In the genomic region with DNA sequence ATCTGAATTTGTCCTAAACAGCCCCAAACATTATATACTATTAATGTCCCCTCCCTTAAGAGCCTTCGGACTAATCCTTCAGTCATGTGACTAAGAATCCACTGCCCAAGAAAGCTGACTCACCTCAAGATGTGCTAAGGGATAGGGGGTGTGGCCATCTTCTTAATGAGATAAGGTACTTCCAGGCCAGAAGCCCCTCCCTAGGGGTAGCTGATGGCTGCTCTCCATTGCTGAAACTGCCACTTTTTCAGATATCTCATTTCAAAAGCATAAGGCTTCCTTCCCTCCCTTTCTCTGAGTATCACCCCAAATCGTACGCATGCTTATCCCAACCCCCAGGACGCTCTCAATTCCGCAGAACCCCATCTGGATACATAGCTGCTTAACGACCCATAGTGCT, we compare ENCODE assay signal across 9 mouse cellular contexts. TPM values are rescaled to one million over a fixed set of nuclear protein-coding genes. Genes with fewer than 3 reads are reported as not detected.
DNase-seq lines count a peak whose midpoint lies in the region; ATAC-seq and TF ChIP-seq lines count a peak whose summit lies in the region.
"Had no signal": no experiment of that assay in that cellular context is flagged by ENCODE, and none has a peak within 500 bp of the region (broad histone marks: within the 10 kb centered on the region; RNA-seq: fewer than 3 reads in every experiment).

No protein-coding gene starts in this region.

- WGBS in heart, embryonic 13.5 days, result 73% methylated on average over 6 of the region's 6 CpGs
- WGBS in hindbrain, embryonic 12.5 days, result 88% methylated on average over 6 of the region's 6 CpGs
- WGBS in liver, embryonic 16.5 days (ENCODE audit: insufficient replicate concordance), result 26% methylated on average over 6 of the region's 6 CpGs

- DNase-seq in heart, postnatal 14 days, result no peak
- DNase-seq in G1E (ENCODE audit: low spot score), result peak; percentile 67
- no peak for DNase-seq in left cerebral cortex, adult 9 months (ENCODE audit: low spot score in 2 of 2)
- DNase-seq in adrenal gland, postnatal 4 days (ENCODE audit: low spot score in 2 of 2), result no peak
- no peak for DNase-seq in layer of hippocampus, adult 18-20 months (ENCODE audit: low spot score in 2 of 2)

- ATAC-seq in heart, embryonic 13.5 days (ENCODE audit: extremely low read depth, insufficient number of reproducible peaks, low FRiP score, low TSS enrichment), result peak; percentile 57; the same call in 1 of the 2 replicates
- peak; percentile 67 for ATAC-seq in G1E (ENCODE audit: extremely low read depth, insufficient number of reproducible peaks, low FRiP score, poor library complexity, severe bottlenecking)
- no peak for ATAC-seq in hindbrain, embryonic 12.5 days (ENCODE audit: low FRiP score)
- ATAC-seq in liver, embryonic 16.5 days (ENCODE audit: low read depth), result peak; percentile 84

- H3K9ac ChIP-seq in heart, embryonic 13.5 days, result peak overlapping the region; percentile 95
- H3K9ac ChIP-seq in hindbrain, embryonic 12.5 days, result no peak overlapping the region
- peak overlapping the region; percentile 86 for H3K9ac ChIP-seq in liver, embryonic 16.5 days (ENCODE audit: low read depth, low read length)

- H3K4me3 ChIP-seq in heart, embryonic 13.5 days, result peak overlapping the region; percentile 90
- peak overlapping the region; percentile 85 for H3K4me3 ChIP-seq in G1E (ENCODE audit: low read depth, low read length)
- 0 out of 2 replicates have a peak overlapping the region, but pooled peaks have one; percentile 61 for H3K4me3 ChIP-seq in hindbrain, embryonic 12.5 days
- peak overlapping the region; percentile 75 for H3K4me3 ChIP-seq in liver, embryonic 16.5 days (ENCODE audit: low read depth, low read length)

- H3K4me1 ChIP-seq in heart, embryonic 13.5 days, result peaks cover 18% of the 10 kb centered on the region
- peaks cover 45% of the 10 kb centered on the region for H3K4me1 ChIP-seq in G1E (ENCODE audit: insufficient read depth, low read depth, low read length)
- H3K4me1 ChIP-seq in hindbrain, embryonic 12.5 days, result peaks cover 13% of the 10 kb centered on the region
- H3K4me1 ChIP-seq in liver, embryonic 16.5 days (ENCODE audit: control insufficient read depth, low read depth, low read length), result peaks cover 24% of the 10 kb centered on the region

- TF ChIP-seq CTCF in G1E (IDR thresholded peaks at IDR 0.05; ENCODE audit: low read depth, low read length), result no peak

- peaks cover 41% of the 10 kb centered on the region for H3K36me3 ChIP-seq in heart, embryonic 13.5 days
- peaks cover 47% of the 10 kb centered on the region for H3K36me3 ChIP-seq in G1E (replicated peaks)
- H3K36me3 ChIP-seq in hindbrain, embryonic 12.5 days, result peaks cover 19% of the 10 kb centered on the region
- peaks cover 20% of the 10 kb centered on the region for H3K36me3 ChIP-seq in liver, embryonic 16.5 days (ENCODE audit: control insufficient read depth, insufficient read depth)

- no peaks in the 10 kb centered on the region for H3K9me3 ChIP-seq in heart, embryonic 13.5 days
- H3K9me3 ChIP-seq in G1E (replicated peaks), result no peaks in the 10 kb centered on the region
- H3K9me3 ChIP-seq in hindbrain, embryonic 12.5 days (replicated peaks), result no peaks in the 10 kb centered on the region
- no peaks in the 10 kb centered on the region for H3K9me3 ChIP-seq in liver, embryonic 16.5 days (replicated peaks; ENCODE audit: control insufficient read depth, low read length)

- intact Hi-C loops in heart, postnatal 14 days (cut with DNase I), result no loop called here

- no peaks in the 10 kb centered on the region for H3K27me3 ChIP-seq in heart, embryonic 13.5 days (replicated peaks)
- H3K27me3 ChIP-seq in G1E (ENCODE audit: insufficient read depth, low read length), result no peaks in the 10 kb centered on the region
- no peaks in the 10 kb centered on the region for H3K27me3 ChIP-seq in hindbrain, embryonic 12.5 days
- H3K27me3 ChIP-seq in liver, embryonic 16.5 days (ENCODE audit: control insufficient read depth, insufficient read depth, low read depth, low read length), result no peaks in the 10 kb centered on the region

- peak overlapping the region; percentile 96 for H3K4me2 ChIP-seq in heart, embryonic 13.5 days
- peak overlapping the region; percentile 80 for H3K4me2 ChIP-seq in hindbrain, embryonic 12.5 days (replicated peaks)
- peak overlapping the region; percentile 76 for H3K4me2 ChIP-seq in liver, embryonic 16.5 days (ENCODE audit: low read depth, low read length)

- H3K27ac ChIP-seq in heart, embryonic 13.5 days (replicated peaks), result peak overlapping the region; percentile 90
- H3K27ac ChIP-seq in hindbrain, embryonic 12.5 days, result no peak overlapping the region
- peak overlapping the region; percentile 95 for H3K27ac ChIP-seq in liver, embryonic 16.5 days (ENCODE audit: low read length)

RNA-seq across cellular contexts. Expression of gene Nucb1, which starts 1.6 kb away (rescaled TPM):
- 175 and 177 TPM in 2 replicates for polyA plus RNA-seq in heart, embryonic 13.5 days (2015; fragmentation: Nextera tagmentation; extraction: Ambion mirVana)
- 100 to 1,000 TPM; 116 to 137 TPM for total RNA-seq in heart, postnatal 14 days (2021)
- 91.8 and 127 TPM in 2 replicates for total RNA-seq in G1E (2014; fragmentation: Nextera tagmentation)
- total RNA-seq in G1E (2017), result 378 and 409 TPM in 2 replicates
- 403 and 408 TPM in 2 replicates for polyA plus RNA-seq in G1E (2012)
- polyA plus RNA-seq in hindbrain, embryonic 12.5 days (2016; fragmentation: Nextera tagmentation; extraction: Ambion mirVana), result 144 and 147 TPM in 2 replicates
- polyA plus RNA-seq in liver, embryonic 16.5 days (2015; fragmentation: Nextera tagmentation; extraction: Ambion mirVana), result 122 and 124 TPM in 2 replicates
- total RNA-seq in adrenal gland, postnatal 4 days (2021), result 100 to 1,000 TPM; 236 to 239 TPM
- 100 to 1,000 TPM; 109 to 110 TPM for total RNA-seq in layer of hippocampus, adult 18-20 months (2021)

RNA-seq across cellular contexts. Expression of gene Ppp1r15a, which starts 17.5 kb away (rescaled TPM):
- 38.5 and 49.6 TPM in 2 replicates for polyA plus RNA-seq in heart, embryonic 13.5 days (2015; fragmentation: Nextera tagmentation; extraction: Ambion mirVana)
- 10 to 100 TPM; 21.7 to 32.8 TPM for total RNA-seq in heart, postnatal 14 days (2021)
- 57.6 and 75.0 TPM in 2 replicates for total RNA-seq in G1E (2014; fragmentation: Nextera tagmentation)
- 67.9 and 80.2 TPM in 2 replicates for total RNA-seq in G1E (2017)
- 56.8 and 62.3 TPM in 2 replicates for polyA plus RNA-seq in G1E (2012)
- 16.7 and 19.2 TPM in 2 replicates for polyA plus RNA-seq in hindbrain, embryonic 12.5 days (2016; fragmentation: Nextera tagmentation; extraction: Ambion mirVana)
- 293 and 328 TPM in 2 replicates for polyA plus RNA-seq in liver, embryonic 16.5 days (2015; fragmentation: Nextera tagmentation; extraction: Ambion mirVana)
- 10 to 100 TPM; 36.9 to 45.1 TPM for total RNA-seq in adrenal gland, postnatal 4 days (2021)
- 10 to 100 TPM; 22.1 to 23.3 TPM for total RNA-seq in layer of hippocampus, adult 18-20 months (2021)

RNA-seq across cellular contexts. Expression of gene Plekha4, which starts 17.6 kb away (rescaled TPM):
- 1.1 and 1.2 TPM in 2 replicates for polyA plus RNA-seq in heart, embryonic 13.5 days (2015; fragmentation: Nextera tagmentation; extraction: Ambion mirVana)
- total RNA-seq in heart, postnatal 14 days (2021), result 1 to 10 TPM; 1.9 to 2.1 TPM
- total RNA-seq in G1E (2014; fragmentation: Nextera tagmentation), result 1.5 and 1.7 TPM in 2 replicates
- 0.70 and 2.8 TPM in 2 replicates for total RNA-seq in G1E (2017)
- polyA plus RNA-seq in G1E (2012), result 1.2 and 1.3 TPM in 2 replicates
- 1.9 and 3.8 TPM in 2 replicates for polyA plus RNA-seq in hindbrain, embryonic 12.5 days (2016; fragmentation: Nextera tagmentation; extraction: Ambion mirVana)
- 0.47 and 0.78 TPM in 2 replicates for polyA plus RNA-seq in liver, embryonic 16.5 days (2015; fragmentation: Nextera tagmentation; extraction: Ambion mirVana)
- 10 to 100 TPM; 12.5 to 17.5 TPM for total RNA-seq in adrenal gland, postnatal 4 days (2021)
- total RNA-seq in layer of hippocampus, adult 18-20 months (2021), result under 1 TPM; 0.64 to 0.71 TPM

RNA-seq across cellular contexts. Expression of gene Dhdh, which starts 20.0 kb away (rescaled TPM):
- 3.9 TPM in 2 replicates for polyA plus RNA-seq in heart, embryonic 13.5 days (2015; fragmentation: Nextera tagmentation; extraction: Ambion mirVana)
- 1 to 10 TPM; 4.5 to 6.0 TPM for total RNA-seq in heart, postnatal 14 days (2021)
- 17.7 and 18.0 TPM in 2 replicates for total RNA-seq in G1E (2014; fragmentation: Nextera tagmentation)
- 4.8 and 6.8 TPM in 2 replicates for total RNA-seq in G1E (2017)
- polyA plus RNA-seq in G1E (2012), result 1.3 and 1.6 TPM in 2 replicates
- 3.4 and 3.5 TPM in 2 replicates for polyA plus RNA-seq in hindbrain, embryonic 12.5 days (2016; fragmentation: Nextera tagmentation; extraction: Ambion mirVana)
- polyA plus RNA-seq in liver, embryonic 16.5 days (2015; fragmentation: Nextera tagmentation; extraction: Ambion mirVana), result 2.5 and 3.3 TPM in 2 replicates
- 10 to 100 TPM; 35.0 to 38.8 TPM for total RNA-seq in adrenal gland, postnatal 4 days (2021)
- 1 to 10 TPM; 5.3 to 5.7 TPM for total RNA-seq in layer of hippocampus, adult 18-20 months (2021)

RNA-seq across cellular contexts. Expression of gene Gm45808, which starts 21.9 kb away (rescaled TPM):
- not detected in 2 replicates for polyA plus RNA-seq in heart, embryonic 13.5 days (2015; fragmentation: Nextera tagmentation; extraction: Ambion mirVana)
- 1 to 10 TPM; 2.8 to 4.6 TPM for total RNA-seq in heart, postnatal 14 days (2021)
- total RNA-seq in G1E (2014; fragmentation: Nextera tagmentation) (not detected in 2 replicates), G1E (2017) (not detected in 2 replicates)
- not detected in 2 replicates for polyA plus RNA-seq in G1E (2012)
- polyA plus RNA-seq in hindbrain, embryonic 12.5 days (2016; fragmentation: Nextera tagmentation; extraction: Ambion mirVana), result not detected in 2 replicates
- polyA plus RNA-seq in liver, embryonic 16.5 days (2015; fragmentation: Nextera tagmentation; extraction: Ambion mirVana), result not detected in 2 replicates
- 10 to 100 TPM; 14.9 to 20.7 TPM for total RNA-seq in adrenal gland, postnatal 4 days (2021)
- total RNA-seq in layer of hippocampus, adult 18-20 months (2021), result 1 to 10 TPM in 1 of 2 experiments, under 1 TPM in 1; 0.91 to 1.2 TPM
- polyA plus RNA-seq: stomach, embryonic 14.5 days had no signal
